Mouse (Mus musculus) urinary bladder, postnatal 14 days (tissue): ENCODE data around the gene Ftsj3.
A peak's percentile ranks its signal among the peaks of the same experiment; 100 is the strongest.
"Not testable (repeated sequence)": the region's sequence is repeated elsewhere in the genome, so short reads cannot be mapped to it uniquely, and the experiment has no call there.

Experiments used
- DNase-seq: peaks from one replicate; pipeline ENCODE4 v3.0.0; 2021; ENCODE audit warnings: low spot score

The Ftsj3 gene

GRCm38 (mm10) chr11:106268326-106269059, 12.6 kb upstream of the Ftsj3 start:
- peak; percentile 91 for DNase-seq

GRCm38 (mm10) chr11:106267871-106268270, 12.0 kb upstream of the Ftsj3 start:
- DNase-seq, result no peak

DNA sequence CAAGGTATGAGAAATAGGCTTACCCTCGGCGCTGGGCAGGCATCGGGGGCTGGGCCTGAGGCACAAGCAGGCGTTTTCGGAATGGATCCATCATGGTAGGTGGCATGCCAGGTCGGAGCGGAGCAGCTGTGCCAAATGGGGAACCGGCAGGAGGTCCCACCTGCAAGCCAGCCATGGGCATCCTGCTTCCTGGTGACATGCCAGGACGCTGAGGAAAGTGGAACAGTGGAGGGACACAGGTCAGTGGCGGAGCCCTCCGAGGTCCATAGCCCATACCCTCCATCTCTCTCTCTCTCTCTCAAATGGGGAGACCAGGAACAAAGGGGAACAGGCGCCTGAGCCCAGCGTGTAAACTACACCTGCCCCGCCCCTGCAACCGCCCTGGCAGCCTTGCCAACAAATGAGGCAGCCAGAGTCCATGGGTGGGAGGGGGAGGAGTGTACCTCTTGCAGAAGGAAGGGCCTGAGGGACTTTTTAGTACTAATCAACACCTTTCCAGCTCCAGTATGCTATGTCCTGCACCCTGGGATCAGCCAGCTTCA, 11.5 kb upstream of the Ftsj3 start:
- DNase-seq, result peak; percentile 80

DNA sequence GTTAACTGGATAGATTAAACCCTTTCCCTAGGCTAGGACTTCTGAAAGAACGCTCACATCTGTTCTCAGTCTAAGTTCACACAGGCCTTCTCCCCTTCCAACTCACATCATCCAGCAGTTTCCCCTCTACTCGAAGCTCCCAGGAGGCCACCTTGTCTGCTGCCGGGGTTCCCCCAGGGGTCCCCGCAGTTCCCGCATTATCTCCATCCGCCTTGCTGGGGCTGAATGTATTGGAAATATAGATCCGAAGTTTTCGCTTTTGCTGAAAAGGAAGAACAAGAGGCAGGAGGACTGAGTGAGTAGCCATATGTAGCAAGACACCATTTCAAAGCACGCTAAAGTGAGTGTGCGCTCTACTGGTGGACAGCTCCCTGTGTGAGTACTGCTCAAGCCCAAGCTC, 10.6 kb upstream of the Ftsj3 start:
- DNase-seq, result no peak

- DNase-seq, result no peak
Observed at GRCm38 (mm10) chr11:106265570-106265969, 9.7 kb upstream of the Ftsj3 start.

GRCm38 (mm10) chr11:106264988-106265387, 9.1 kb upstream of the Ftsj3 start:
- no peak for DNase-seq

DNA sequence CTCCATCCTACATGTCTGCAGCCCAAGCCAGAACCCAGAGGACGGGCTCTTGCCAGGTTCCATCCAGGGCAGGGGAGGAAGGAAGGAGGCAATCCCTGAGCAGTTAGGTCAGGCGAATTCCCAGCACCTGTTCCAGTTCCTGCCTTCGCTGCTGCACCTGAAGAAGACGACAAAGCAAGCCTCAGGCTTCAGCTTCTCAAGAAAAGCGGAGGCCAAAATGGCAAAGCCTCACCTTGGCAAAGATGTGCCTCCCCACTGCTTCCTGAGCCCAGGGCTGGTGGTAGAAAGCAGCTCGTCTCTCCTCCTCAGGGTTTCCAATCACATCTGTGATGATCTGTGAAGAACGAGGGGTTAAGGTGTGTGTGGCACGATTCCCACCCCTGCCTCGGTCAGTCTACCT, 8.1 kb upstream of the Ftsj3 start:
- DNase-seq, result no peak

DNA sequence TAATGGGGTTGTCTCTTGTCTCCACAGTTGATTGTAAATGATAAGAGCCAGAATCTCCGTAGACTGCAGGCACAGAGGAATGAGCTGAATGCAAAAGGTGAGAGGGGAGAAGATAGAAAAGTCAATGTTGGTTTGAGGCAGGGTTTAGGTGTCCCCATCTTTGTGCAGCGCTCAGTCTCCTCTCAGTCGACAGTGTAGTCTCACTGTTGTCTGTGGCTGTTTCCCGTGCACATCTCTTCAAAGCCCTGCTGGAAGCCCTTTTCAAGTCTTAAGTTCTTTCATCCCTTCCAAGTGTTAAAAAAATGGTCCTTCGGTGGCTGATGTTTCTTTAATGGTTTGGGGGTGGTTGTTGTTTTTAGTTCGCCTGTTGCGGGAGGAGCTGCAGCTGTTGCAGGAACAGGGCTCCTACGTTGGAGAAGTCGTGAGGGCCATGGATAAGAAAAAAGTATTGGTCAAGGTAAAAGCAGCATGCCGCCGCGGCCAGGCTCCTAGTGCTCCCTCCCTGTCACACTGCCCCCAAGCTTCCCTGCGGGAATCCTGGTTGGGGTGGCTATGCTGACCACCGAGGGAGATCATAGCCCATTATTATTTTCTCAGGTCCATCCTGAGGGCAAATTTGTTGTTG, 5.1 kb upstream of the Ftsj3 start:
- DNase-seq, result no peak

- DNase-seq, result no peak
Observed at GRCm38 (mm10) chr11:106256775-106257174, 896 bp upstream of the Ftsj3 start.

- no peak for DNase-seq
Observed at GRCm38 (mm10) chr11:106255174-106255573, 705 bp downstream of the Ftsj3 start.

DNA sequence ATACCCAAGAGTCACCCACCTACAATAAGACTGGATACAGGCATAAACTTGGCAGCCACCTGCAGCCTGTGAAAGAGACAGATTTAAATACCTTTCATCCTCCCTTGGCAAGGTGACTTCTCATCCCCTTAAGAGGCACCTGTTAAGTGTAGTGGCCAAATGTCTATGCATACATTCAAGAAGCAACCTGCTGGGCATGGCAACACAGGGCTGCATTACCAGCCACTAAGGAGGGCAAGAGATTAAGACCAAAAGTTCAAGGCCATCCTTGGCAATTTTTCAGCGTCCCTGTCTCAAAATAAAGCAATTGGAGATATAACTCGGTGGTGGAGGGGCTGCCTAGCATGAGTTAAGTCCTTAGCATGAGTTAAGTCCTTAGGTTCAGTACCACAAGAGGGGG, 1.1 kb downstream of the Ftsj3 start:
- no peak for DNase-seq

GRCm38 (mm10) chr11:106249326-106249725, 6.6 kb downstream of the Ftsj3 start:
- no peak for DNase-seq

- DNase-seq, result no peak
Observed at GRCm38 (mm10) chr11:106246834-106247233, 9.0 kb downstream of the Ftsj3 start.

- DNase-seq, result not testable (repeated sequence)
Observed at GRCm38 (mm10) chr11:106233978-106234377, 21.9 kb downstream of the Ftsj3 start.

DNA sequence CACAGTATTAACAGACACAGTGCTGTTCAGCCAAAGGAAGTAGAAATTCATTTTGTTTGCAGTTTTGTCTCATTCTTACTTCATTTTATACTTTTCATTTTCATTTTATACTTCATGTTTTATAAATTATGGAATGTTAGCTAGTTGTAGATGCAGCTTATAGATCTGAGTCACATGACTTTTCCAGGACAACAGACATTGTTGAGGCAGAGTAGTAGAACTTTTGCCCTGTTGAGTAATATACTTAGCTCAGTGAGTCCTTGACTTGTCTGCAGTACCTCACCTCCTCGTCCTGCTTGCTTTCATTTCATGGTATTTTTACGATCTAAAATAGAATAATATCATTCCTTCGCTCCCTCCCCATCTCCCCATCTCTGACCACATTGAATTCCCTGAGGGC, 35.3 kb downstream of the Ftsj3 start:
- no peak for DNase-seq

DNA sequence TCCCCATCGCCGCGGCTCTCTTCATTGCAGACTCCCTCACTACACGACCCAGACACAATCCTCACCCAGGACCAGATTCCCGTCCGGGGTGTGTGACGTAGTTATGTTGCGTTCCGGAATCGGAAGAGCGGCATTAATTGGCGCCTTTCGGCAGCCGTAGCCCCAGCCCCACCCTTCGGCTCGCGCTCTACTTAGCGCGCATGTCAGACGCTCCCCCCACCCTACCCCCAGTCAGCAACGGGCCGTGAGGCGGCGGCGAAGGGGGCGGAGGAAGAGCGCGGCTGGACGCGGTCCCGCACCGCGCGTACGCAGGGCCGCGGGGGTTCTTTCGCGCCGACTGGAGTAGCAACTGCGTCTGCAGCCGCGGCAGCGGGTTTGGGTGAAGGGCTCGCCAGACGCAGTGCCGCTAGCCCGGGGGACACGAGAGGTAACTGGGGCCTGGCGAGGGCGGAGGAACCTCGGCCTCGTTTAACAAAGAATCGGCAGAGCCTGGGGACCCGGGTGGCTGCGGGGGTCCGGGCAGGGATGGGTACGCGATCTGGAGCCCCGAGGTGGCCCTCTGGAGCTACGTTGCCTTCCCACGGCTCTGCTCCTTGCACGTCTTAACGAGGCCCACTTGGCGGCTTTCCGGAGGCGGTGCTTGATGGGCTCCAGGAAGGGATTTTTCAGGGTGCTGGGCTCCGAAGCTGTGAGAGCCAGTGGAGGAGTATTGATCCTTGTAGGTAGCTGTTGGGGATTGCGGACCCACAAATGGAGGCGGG, 39.0 kb downstream of the Ftsj3 start, which contains the start of gene Ddx42:
TSS of gene Ddx42 (plus strand) at position 197 of the 761 bp plus-strand sequence.
- peak; percentile 91 for DNase-seq

- DNase-seq, result peak; percentile 95
Observed at GRCm38 (mm10) chr11:106215927-106216729, 39.8 kb downstream of the Ftsj3 start, which contains the start of gene Ccdc47. TSS of gene Ccdc47 (minus strand) at chr11:106216344.

DNA sequence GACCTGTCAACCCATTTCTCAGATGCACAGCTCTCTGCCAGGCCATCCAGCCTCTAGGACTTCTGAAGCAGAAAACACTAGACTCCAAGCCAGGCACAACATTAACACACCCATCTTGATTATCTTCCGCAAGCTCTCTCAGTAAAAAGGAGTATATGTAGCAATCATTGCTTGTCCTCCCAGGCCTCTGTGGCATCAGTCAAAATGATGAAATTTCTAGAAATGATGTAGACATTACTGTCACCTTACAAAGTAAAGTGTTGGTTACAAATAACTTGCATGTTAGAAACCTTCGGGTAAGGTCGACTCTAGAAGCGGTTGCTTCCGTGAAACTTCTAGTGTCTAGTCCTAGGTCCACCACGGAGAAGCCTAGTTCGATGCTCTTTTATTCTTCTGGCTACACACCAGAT, 40.4 kb downstream of the Ftsj3 start:
- DNase-seq, result no peak

DNA sequence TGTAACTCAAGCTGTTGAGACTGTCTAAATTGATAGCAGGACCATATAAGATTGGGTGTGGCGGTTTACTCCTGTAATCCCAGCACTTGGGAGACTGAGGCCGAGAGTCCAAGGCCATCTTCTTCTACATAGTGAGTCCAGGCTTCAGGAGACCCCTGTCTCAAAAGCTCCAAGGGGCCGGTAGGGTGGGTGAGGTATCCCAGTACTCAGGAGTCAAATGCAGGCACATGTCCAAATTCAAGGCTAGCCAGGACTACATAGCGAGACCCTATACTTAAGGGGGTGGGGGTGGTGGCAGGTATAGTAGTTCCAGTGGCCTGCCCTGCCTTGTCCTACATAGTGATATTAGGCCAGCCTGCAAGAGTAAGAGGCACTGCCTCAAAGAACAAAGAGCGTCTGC, 41.0 kb downstream of the Ftsj3 start:
- DNase-seq, result no peak

- DNase-seq, result no peak
Observed at GRCm38 (mm10) chr11:106212771-106213170, 43.1 kb downstream of the Ftsj3 start.

DNA sequence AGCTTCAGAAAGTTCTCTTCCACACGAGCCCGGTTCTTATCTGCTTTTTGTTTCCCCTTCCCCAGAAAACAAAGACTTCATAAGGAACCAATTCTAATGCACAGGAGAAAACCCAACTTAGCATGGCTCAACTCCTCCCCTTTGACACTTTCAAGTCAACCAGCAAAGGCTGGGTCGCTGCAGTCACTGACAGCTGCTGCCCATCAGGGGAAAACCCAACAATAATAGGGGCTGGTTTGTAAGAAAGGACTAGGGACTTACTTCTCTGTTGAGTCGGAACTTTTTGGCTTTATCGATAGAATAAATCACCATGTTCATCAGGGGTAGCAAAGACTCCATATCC, 53.8 kb downstream of the Ftsj3 start, which contains the start of gene Strada:
TSS of gene Strada (minus strand) at position 46 of the 343 bp plus-strand sequence.
- DNase-seq, result no peak
